Mouse (Mus musculus): Measurements from ENCODE around the gene Dntt.

DNA sequence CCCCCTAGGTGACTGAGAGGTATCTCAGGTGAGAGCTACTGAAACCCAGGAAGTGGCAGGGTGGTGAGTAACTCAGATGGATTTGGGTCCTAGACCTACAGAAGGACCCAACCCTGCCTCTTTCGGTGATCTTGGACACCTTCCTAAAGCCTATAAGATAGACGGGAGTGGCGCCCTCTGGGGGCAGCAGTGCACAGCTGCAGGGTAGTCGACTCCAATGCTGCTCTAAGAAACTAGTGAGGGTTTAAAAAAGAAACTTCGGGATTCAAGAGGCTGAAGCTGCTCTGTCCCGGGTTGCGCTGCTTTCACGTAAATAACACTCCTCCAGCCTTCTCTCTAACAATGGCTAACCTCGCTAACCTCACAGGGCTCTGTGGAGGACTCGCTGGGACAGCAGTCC, 24.5 kb downstream of the Dntt start:
- TF ChIP-seq CTCF (IDR thresholded peaks at IDR 0.05; ENCODE audit: extremely low read depth, insufficient read depth, insufficient read length, insufficient replicate concordance) (peak; percentile 74; the same call in 1 of the 2 replicates), POLR2A (IDR thresholded peaks at IDR 0.05; ENCODE audit: low read depth, low read length) (no peak)
